Mouse (Mus musculus): ENCODE results near the gene Hist3h2a.

Gene Hist3h2a

DNA sequence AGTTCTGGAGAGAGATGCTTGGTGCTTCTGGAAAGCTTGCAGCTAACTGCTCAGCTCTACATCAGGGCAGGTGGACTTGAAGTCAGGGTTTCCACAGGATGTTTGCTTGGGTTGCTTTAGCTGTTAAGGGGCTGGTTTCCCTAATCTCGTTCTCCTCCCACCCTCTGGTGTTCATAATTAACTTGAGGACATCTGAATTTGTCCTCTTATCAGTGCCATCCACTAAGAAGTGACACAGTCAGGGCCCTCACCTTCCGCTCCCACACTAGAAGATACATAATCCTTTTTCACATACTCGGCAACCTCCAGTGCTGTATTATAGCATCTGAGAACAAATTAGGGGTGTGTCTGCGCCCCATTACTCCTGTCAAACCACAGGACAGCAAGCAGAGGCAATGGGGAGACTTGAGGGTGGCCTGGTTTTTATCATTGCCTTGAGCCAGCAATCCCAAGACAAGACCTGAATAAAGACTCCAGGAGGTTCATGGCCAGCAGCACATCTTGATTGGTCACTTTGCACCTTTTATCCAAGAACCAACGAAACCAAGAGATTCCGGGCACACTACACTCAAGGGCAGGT lies 38.7 kb downstream of the Hist3h2a start:
- no peak for DNase-seq (ENCODE audit: low spot score in 2 of 2)

DNA sequence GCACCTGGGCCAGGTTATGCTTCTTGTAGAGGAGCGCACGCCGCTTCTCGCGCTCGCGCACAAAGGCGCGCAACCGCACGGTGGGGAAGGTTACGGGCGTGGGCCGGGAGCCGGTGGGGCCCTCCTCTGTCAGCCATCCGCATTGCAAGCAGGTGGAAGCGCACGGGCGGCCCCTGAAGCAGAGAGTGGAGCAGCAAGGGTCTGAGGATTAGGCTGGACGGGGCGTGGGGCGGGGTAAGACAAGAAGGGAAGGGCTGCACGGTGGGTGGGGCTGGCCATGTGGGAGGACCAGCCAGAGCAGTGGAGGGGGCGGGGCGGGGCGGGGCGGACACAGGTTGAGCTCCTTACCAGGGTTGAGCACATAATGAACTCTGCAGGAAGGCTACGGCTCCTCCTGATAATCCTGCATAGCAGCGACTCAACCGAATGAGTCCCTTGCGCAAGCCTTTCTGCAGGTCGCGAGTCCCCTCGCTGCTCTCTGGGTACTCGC lies 39.9 kb downstream of the Hist3h2a start:
- no peak for DNase-seq (ENCODE audit: low spot score in 2 of 2)

DNA sequence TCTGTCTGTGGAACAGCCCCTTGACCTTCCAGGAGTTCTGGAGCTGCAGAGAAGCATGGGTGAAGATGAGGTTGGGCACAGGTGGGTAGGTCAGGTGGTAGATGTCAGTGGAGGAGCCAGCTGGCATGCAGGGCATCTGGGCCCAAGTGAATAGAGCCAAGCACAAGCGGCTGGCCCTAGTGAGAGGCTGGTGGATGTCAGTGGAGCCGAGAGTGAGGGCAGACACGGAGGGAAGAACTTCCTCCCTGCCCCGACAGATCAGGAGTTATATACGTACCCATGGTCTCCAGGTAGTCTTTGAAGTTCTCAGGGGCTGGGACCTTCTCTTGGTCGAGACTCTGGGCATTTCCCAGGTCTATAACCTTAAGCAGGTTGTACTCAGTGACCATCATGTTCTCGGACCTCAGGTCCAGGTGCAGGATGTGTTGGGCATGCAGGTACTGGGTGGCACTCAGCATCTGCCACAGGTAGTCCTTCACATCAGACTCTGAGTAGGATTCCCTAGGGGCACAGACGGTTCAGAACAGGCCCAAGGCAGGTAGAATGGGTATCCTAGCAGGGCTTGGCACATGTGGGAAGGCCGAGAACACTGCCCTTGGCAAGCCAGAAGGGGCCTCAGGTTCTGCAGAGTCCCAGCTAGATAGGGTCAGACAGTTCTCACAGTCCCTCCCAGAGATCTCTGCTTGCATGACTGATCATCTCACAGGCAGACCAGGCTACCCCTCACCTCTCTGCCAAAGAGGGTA lies 40.7 kb downstream of the Hist3h2a start:
- DNase-seq (ENCODE audit: low spot score in 2 of 2) = no peak

- no peak for DNase-seq (ENCODE audit: low spot score in 2 of 2)
Observed at GRCm38 (mm10) chr11:58995807-58996370, 41.4 kb downstream of the Hist3h2a start.

GRCm38 (mm10) chr11:58997541-58997940 lies 43.1 kb downstream of the Hist3h2a start:
- DNase-seq (ENCODE audit: low spot score in 2 of 2) = no peak

- DNase-seq (ENCODE audit: low spot score in 2 of 2) = no peak
Observed at GRCm38 (mm10) chr11:58999158-58999557, 44.7 kb downstream of the Hist3h2a start.

DNA sequence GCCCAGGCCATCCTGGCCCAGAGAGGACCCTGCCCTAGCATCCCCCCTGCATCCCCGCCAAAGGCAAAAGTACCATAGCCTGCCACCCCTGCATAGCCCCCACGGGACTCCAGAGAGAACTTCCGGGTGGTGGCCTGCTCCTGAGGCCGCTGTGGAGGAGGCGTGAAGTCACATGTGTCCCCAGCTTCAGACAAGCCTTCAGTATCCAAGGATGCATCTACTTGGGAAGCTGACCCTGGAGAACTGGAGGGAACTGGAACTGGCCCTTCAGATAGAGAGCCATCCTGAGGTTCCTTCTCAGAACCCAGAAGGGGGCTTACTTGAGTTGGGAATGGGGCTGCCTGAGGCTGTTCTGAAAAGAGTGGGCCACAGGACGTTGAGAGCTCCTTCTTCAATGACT lies 45.3 kb downstream of the Hist3h2a start:
- DNase-seq (ENCODE audit: low spot score in 2 of 2) = no peak

DNA sequence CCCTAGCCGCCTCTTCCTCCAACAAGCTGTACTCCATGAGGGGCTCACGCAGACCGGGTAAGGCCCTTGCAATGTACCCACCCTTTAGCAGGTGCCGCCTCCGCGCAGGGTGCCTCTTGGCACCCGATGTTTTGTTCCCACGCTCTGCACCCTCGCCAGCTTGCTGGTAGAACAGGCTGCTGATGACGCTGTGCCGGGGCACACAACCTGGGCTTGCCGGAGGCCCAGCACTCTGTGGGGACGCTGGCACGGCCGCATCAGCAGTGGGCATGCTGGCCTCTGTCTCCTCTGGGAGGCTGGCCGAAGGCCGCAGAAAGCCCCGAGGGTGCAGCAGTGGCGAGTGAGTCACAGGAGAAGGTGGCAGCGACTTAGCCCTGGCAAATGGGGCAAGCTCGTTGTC lies 46.1 kb downstream of the Hist3h2a start:
- no peak for DNase-seq (ENCODE audit: low spot score in 2 of 2)

GRCm38 (mm10) chr11:59002327-59003079 lies 48.0 kb downstream of the Hist3h2a start:
- no peak for DNase-seq (ENCODE audit: low spot score in 2 of 2)
